Mouse (Mus musculus): ENCODE results near the gene Zfp937. TPM values are rescaled to one million over a fixed set of nuclear protein-coding genes. Genes with fewer than 3 reads are reported as not detected.
"Not testable (repeated sequence)": the region's sequence is repeated elsewhere in the genome, so short reads cannot be mapped to it uniquely, and the experiment has no call there.

The Zfp937 gene
- total and polyA plus RNA-seq, 3 experiments = not detected

DNA sequence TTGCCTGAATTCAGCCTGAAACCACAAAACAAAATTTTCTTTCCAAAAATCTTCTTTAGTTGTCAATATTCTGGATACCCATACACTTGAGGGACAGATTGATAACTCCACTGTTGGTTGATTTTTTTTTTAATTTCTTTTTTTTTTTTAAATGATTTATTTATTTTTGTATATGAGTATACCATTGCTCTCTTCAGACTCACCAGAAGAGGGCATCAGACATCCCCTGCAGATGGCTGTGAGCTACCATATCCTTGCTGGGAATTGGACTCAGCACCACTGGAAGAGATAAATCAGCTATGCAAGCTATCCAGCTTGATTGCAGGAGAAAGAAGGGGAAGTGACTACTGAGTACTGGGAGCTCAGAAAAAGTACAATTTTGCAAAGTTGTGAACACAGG is 36.8 kb upstream of the Zfp937 start:
- DNase-seq (ENCODE audit: low read depth, low spot score) = peak; percentile 56
- not testable (repeated sequence) for H3K27me3 ChIP-seq (ENCODE audit: control insufficient read depth in 1 of 2, insufficient read depth in 2 of 2, low read length in 2 of 2); H3K79me2 ChIP-seq (ENCODE audit: control insufficient read depth, insufficient read depth, low read length, poor library complexity); H3K9me3 ChIP-seq (replicated peaks; ENCODE audit: insufficient read depth, low read length); H3K36me3 ChIP-seq (ENCODE audit: control insufficient read depth in 1 of 2, insufficient read depth in 2 of 2, low read length in 2 of 2); H3K4me1 ChIP-seq (ENCODE audit: control insufficient read depth in 1 of 2, insufficient read depth in 2 of 2, low read length in 2 of 2)
- TF ChIP-seq ZNF384 (IDR thresholded peaks at IDR 0.05; ENCODE audit: low read depth, low read length) (peak; percentile 47), CTCF (IDR thresholded peaks at IDR 0.05 in 2 of 3, conservative IDR thresholded peaks at IDR 0.05 in 1 of 3; ENCODE audit: control insufficient read depth in 1 of 3, insufficient read depth in 1 of 3, low read depth in 2 of 3, low read length in 3 of 3, poor library complexity in 1 of 3, severe bottlenecking in 1 of 3) (peak in 2 of 3 experiments; percentile 23 to 25; a peak in 4 of 6 replicates), RAD21 (IDR thresholded peaks at IDR 0.05; ENCODE audit: low read depth, low read length) (peak; percentile 32), ZC3H11A (IDR thresholded peaks at IDR 0.05; ENCODE audit: low read depth, low read length) (0 out of 2 replicates have a peak, but pooled peaks have one; percentile 16), SMC3 (IDR thresholded peaks at IDR 0.05; ENCODE audit: low read depth, low read length) (peak; percentile 38)
- Histone ChIP-seq H3K27ac (ENCODE audit: control insufficient read depth, low read depth, low read length) (peak overlapping the region; percentile 46), H3K9ac (ENCODE audit: control insufficient read depth, low read depth, low read length, poor library complexity, severe bottlenecking) (peak overlapping the region; percentile 37; the same call in 1 of the 2 replicates), H3K4me3 (ENCODE audit: control insufficient read depth in 1 of 2, insufficient read depth in 1 of 2, low read depth in 2 of 2, low read length in 2 of 2) (peak overlapping the region; percentile 49 to 51)

DNA sequence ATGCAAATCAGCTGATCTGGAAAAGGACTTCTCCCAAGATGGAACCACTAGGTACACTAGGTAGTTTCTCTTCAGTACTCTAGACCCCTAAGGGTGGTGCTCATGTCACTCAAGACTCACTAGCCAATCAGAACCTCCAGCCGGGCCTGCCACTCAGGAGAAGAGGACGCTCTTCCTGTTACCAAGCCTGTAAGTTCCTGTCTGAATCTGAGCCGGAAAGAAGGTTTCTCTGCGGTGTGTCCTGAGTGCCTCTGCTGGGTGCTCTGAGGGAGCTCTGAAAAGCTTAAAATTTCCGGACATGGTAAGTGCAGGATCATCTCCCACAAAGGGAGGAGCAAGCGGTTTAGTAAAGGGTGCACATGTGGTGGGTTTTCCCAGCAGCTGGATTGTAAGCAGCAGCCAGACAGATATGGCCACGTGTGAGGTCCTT is 36.3 kb upstream of the Zfp937 start, which contains the start of gene Gm14139:
Gm14139 (plus strand) TSS at position 186 of the 430 bp plus-strand sequence.
- peak within 1 kb of the TSS; percentile 63 to 80 for H3K4me3 ChIP-seq (ENCODE audit: control insufficient read depth in 1 of 2, insufficient read depth in 1 of 2, low read depth in 2 of 2, low read length in 2 of 2)
- peak within 1 kb of the TSS; percentile 68 for H3K9ac ChIP-seq (ENCODE audit: control insufficient read depth, low read depth, low read length, poor library complexity, severe bottlenecking)
- peak within 1 kb of the TSS; percentile 57 for H3K27ac ChIP-seq (ENCODE audit: control insufficient read depth, low read depth, low read length)

DNA sequence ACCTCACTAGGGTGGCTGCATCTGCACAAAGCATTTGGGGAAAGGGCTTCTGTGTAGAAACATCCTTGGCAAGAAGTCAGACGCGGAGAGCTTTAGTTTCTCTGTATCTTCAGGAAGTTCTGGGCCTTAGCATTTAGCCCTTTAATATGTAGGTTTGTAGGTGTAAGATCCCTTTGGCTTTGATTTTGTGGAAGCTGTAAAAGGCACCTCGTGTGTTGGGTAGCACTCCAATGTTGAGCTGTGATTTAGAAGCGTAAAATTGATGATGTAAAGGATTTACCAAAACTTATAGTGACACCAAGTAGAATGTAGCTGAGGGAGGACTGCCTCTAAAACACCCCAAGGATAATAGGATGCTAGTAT is 471 bp downstream of the Zfp937 start:
- not testable (repeated sequence) for H3K4me3 ChIP-seq (ENCODE audit: control insufficient read depth in 1 of 2, insufficient read depth in 1 of 2, low read depth in 2 of 2, low read length in 2 of 2); H3K27me3 ChIP-seq (ENCODE audit: control insufficient read depth in 1 of 2, insufficient read depth in 2 of 2, low read length in 2 of 2); H3K9me3 ChIP-seq (replicated peaks; ENCODE audit: insufficient read depth, low read length); H3K36me3 ChIP-seq (ENCODE audit: control insufficient read depth in 1 of 2, insufficient read depth in 2 of 2, low read length in 2 of 2); H3K27ac ChIP-seq (ENCODE audit: control insufficient read depth, low read depth, low read length); H3K79me2 ChIP-seq (ENCODE audit: control insufficient read depth, insufficient read depth, low read length, poor library complexity); DNase-seq (ENCODE audit: low read depth, low spot score); H3K9ac ChIP-seq (ENCODE audit: control insufficient read depth, low read depth, low read length, poor library complexity, severe bottlenecking); H3K4me1 ChIP-seq (ENCODE audit: control insufficient read depth in 1 of 2, insufficient read depth in 2 of 2, low read length in 2 of 2)

More for the DNA sequence above, 36.3 kb upstream of the Zfp937 start, which contains the start of gene Gm14139:
- TF ChIP-seq MAX (IDR thresholded peaks at IDR 0.05; ENCODE audit: low read length) (peak; percentile 27; the same call in 1 of the 2 replicates), ELF1 (IDR thresholded peaks at IDR 0.05; ENCODE audit: low read depth, low read length) (peak; percentile 19; the same call in 1 of the 2 replicates), MXI1 (IDR thresholded peaks at IDR 0.05; ENCODE audit: low read depth, low read length) (peak; percentile 57; the same call in 1 of the 2 replicates), NELFE (IDR thresholded peaks at IDR 0.05; ENCODE audit: low read depth, low read length) (peak; percentile 41; the same call in 1 of the 2 replicates), SIN3A (IDR thresholded peaks at IDR 0.05; ENCODE audit: low read length) (peak; percentile 60), HCFC1 (IDR thresholded peaks at IDR 0.05; ENCODE audit: low read depth, low read length) (peak; percentile 60; the same call in 1 of the 2 replicates), TBP (IDR thresholded peaks at IDR 0.05; ENCODE audit: low read depth, low read length) (0 out of 2 replicates have a peak, but pooled peaks have one; percentile 31), POLR2A (IDR thresholded peaks at IDR 0.05; ENCODE audit: control insufficient read depth in 1 of 2, insufficient read depth in 1 of 2, low read depth in 1 of 2, low read length in 2 of 2, poor library complexity in 1 of 2) (peak in 1 of 2 experiments; percentile 63; a peak in 2 of 4 replicates)
- not testable (repeated sequence) for H3K79me2 ChIP-seq (ENCODE audit: control insufficient read depth, insufficient read depth, low read length, poor library complexity); H3K4me1 ChIP-seq (ENCODE audit: control insufficient read depth in 1 of 2, insufficient read depth in 2 of 2, low read length in 2 of 2); H3K36me3 ChIP-seq (ENCODE audit: control insufficient read depth in 1 of 2, insufficient read depth in 2 of 2, low read length in 2 of 2); H3K9me3 ChIP-seq (replicated peaks; ENCODE audit: insufficient read depth, low read length); H3K27me3 ChIP-seq (ENCODE audit: control insufficient read depth in 1 of 2, insufficient read depth in 2 of 2, low read length in 2 of 2)
- peak; percentile 75 for DNase-seq (ENCODE audit: low read depth, low spot score)

DNA sequence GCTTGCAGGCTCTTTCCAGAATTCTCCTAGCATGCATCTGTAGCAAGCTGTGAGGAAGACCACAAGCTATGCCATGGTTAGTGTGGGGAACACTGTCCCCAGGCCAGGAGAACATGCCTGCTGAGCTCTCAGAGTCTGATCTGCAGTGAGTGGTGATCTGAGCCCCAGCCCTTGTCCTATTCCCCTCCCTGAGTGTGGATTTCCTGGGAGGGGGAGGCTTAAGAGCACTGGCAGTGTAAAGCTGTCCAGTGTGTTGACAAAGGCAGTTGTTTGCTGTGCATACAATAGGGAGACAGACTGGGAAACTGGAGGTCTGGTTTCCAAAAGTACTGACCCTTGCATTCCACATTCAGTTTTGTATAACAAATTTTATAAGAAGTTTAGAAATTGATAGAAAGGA is 5.4 kb downstream of the Zfp937 start:
- not testable (repeated sequence) for H3K4me3 ChIP-seq (ENCODE audit: control insufficient read depth in 1 of 2, insufficient read depth in 1 of 2, low read depth in 2 of 2, low read length in 2 of 2); H3K4me1 ChIP-seq (ENCODE audit: control insufficient read depth in 1 of 2, insufficient read depth in 2 of 2, low read length in 2 of 2); H3K9me3 ChIP-seq (replicated peaks; ENCODE audit: insufficient read depth, low read length); DNase-seq (ENCODE audit: low read depth, low spot score); H3K9ac ChIP-seq (ENCODE audit: control insufficient read depth, low read depth, low read length, poor library complexity, severe bottlenecking); H3K27ac ChIP-seq (ENCODE audit: control insufficient read depth, low read depth, low read length); H3K27me3 ChIP-seq (ENCODE audit: control insufficient read depth in 1 of 2, insufficient read depth in 2 of 2, low read length in 2 of 2); H3K36me3 ChIP-seq (ENCODE audit: control insufficient read depth in 1 of 2, insufficient read depth in 2 of 2, low read length in 2 of 2); H3K79me2 ChIP-seq (ENCODE audit: control insufficient read depth, insufficient read depth, low read length, poor library complexity)

All from MEL (cell line).